Mouse (Mus musculus) adrenal gland, postnatal 14 days (tissue): Measurements from ENCODE around the gene Ube2v1. TPM values are rescaled to one million over a fixed set of nuclear protein-coding genes. Genes with fewer than 3 reads are reported as not detected.
A peak's percentile ranks its signal among the peaks of the same experiment; 100 is the strongest.

Source experiments
- DNase-seq: peaks from one replicate; pipeline ENCODE4 v3.0.0; 2021; ENCODE audit warnings: mixed read lengths
- long read RNA-seq, 2 experiments: library from polyadenylated mRNA; stranded (forward); transcript quantifications; one replicate each; pipeline ENCODE4 v2.0.0; 2021
- total RNA-seq: library from RNA; stranded (reverse); gene quantifications from 2 replicates; pipeline ENCODE4 v1.2.3, GENCODE M21; 2021

Gene Ube2v1
- total RNA-seq = 172 and 174 TPM in 2 replicates
- long read RNA-seq, experiment 1, transcript Ube2v1-201 (3 exons, 1,586 nt) = minor isoform, 6 of 326 reads
- long read RNA-seq, experiment 1, transcript Ube2v1-202 (4 exons, 2,041 nt) = major isoform, 288 of 326 reads
- long read RNA-seq, experiment 1, transcript Ube2v1-207 (5 exons, 924 nt) = minor isoform, 17 of 326 reads
- long read RNA-seq, experiment 1, partial matches to known transcripts = 2 of 326 reads
- long read RNA-seq, experiment 1, other reads (novel, unspliced or antisense) = 10 of 326 reads
- long read RNA-seq, experiment 2, transcript Ube2v1-202 (4 exons, 2,041 nt) = major isoform, 208 of 227 reads
- long read RNA-seq, experiment 2, transcript Ube2v1-207 (5 exons, 924 nt) = minor isoform, 10 of 227 reads
- long read RNA-seq, experiment 2, partial matches to known transcripts = 0 of 227 reads
- long read RNA-seq, experiment 2, other reads (novel, unspliced or antisense) = 5 of 227 reads

DNA sequence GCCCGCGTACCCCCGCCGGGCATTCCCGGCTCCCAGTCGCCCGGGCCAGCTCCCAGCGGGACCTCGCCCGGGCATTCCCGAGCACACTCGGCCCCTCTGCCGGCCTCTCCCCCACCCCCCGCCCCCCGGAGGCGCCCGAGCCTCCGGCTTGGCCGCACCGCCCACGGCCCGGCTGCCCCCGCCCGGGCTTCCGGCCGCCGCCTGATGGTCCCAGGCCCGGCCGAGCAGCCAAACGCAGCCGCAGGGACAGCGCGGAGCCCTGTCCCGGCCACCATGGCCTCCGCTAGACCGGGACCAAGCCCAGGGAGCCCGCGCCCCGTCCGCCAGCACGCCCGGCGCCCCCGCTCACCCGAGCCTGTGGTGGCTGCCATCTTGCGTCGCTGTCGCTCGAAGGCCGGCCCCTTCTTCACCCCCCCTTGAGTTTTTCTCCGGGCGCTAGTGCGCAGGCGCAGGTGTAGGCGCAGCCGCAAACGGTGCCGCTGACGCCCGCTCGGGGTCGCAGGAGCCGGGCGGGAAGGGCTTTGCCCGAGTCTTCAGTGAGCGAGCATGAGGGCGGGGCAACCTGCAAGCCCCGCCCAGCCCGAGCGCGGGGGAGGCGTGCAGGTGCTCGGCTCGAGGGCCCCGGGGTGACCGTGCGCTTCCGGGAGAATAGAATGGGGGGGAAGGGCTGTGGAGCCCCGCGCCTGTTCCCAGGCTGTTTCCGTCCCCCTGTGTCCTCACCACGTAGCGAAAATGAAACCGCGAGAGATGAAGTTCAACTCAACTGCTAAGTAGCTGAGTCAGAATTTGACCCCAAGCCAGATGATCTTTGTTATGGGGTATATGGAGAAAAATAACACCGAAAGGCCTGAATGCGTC is at the start of gene Ube2v1:
Gene Ube2v1, minus strand, starts transcription at position 505 of the 858 bp plus-strand sequence.
- DNase-seq = peak; percentile 98

DNA sequence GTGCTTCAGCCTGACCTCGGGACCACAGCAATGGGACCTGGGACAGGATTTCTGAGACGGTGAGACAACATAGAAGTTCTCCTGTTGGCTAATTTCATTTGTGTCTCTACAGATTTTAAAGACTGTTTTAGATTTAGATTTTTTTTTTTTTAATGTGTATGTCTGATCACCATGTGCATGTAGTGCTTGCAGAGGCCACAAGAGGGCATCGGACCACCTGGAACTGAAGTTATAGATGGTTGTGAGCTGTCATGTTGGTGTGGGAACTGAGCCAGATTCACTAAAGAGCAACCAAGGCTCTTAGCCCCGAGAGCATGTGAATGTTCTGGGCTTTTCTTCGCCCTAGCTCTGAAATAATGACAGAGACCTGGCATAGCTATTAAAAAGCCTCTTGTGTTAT is 48.8 kb upstream of the Ube2v1 start:
- DNase-seq = peak; percentile 80

DNA sequence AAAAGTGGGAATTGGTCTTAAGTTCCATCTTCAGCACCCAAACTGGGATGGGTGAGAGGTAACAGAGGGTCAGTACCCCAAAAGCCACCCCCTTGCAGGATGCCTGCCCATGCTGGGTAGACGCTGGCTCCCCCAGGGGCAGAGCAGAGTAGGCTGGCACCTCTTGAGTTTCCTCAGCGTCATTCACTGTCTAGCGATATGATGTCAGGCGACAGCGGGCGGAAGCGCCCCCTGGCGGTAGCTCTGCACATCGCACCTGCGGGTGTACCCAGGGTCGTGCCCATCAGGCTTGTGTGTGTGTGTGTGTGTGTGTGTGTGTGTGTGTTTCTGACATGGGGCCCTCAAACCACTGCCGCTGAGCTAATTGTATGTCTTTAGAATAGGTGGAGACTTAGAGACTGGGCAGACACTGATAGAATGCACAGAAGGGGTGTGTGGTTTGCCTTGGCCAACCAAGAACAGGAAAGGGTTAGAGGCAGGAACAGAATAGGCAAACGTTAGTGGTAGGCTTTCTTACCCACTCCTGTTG is 48.1 kb upstream of the Ube2v1 start:
- peak; percentile 92 for DNase-seq

DNA sequence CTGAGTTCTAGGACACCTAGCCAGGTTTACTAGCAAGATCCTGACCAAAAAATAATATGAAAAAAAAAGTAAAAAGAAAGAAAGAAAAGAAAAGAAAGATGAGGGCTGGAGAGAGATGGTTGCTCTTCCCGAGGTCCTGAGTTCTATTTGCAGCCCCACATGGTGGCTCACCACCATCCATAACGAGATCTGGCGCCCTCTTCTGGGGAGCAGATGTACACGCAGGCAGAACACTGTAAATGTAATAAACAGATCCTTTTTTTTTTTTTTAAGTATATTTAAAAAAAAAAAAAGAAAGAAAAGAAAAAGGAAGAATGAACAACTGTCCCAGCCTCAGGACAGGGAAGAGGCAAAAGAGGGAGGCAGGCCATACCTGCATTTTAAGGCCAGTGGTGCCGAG is 46.7 kb upstream of the Ube2v1 start:
- DNase-seq = no peak

DNA sequence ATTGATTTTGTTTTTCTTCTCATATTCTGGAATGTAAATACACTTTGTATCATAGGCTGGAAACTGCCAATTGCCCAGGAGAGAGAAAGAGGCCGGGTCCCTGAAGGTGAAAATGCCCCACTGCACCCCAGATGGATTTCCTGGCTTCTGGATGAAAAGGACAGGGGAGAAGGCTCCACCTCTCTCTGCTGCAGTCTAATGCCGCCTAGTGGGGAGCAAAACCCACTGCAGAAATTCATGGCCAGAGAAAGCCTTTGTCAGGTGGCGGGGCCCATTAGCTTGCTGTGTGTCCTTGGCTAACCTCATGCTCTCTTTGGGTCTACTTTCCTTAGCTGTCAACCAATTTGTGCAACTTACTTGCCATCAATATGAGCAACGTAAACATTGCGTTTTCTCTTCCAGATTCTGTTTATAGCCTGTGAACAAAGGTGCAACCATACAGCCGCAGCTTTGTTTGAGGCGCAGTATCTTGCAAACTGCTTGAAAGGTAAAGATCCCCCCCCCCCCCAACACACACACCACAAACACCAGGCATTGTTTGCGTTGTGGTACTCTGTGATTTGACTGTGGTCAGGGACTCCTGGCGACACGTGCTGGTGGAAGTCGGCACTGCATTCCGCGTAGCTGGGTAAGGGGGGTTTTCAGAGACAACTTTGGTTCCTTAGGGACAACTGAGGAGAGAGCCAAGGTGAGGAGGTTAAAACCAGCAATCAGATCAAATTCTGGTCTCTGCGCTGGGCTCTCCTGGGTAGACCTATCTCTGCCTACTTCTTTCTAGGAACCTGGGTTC is 43.4 kb upstream of the Ube2v1 start:
- DNase-seq = peak; percentile 74

DNA sequence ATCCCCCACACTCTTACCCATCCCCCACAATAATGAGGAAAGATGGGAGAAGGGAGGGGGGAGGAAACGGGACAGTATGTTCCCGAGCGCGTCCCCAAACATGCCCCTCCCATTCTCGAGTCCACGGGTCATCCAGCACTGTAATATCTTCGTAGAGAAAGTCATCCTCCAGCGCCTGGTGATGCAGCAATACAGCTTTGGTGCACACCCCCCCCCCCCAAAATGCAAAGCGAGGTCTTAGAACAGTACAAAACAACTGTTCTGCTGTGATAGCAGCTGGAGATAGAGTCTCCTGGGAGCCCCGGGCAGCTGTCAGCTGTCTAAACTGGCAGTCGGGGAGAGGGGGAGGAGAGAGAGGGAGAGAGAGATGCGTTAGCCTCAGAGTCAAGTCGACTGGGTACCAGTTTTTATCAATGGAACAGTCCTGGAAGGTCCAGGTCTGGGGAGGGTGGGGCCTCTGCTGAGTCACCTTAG is 40.4 kb upstream of the Ube2v1 start:
- peak; percentile 39 for DNase-seq

DNA sequence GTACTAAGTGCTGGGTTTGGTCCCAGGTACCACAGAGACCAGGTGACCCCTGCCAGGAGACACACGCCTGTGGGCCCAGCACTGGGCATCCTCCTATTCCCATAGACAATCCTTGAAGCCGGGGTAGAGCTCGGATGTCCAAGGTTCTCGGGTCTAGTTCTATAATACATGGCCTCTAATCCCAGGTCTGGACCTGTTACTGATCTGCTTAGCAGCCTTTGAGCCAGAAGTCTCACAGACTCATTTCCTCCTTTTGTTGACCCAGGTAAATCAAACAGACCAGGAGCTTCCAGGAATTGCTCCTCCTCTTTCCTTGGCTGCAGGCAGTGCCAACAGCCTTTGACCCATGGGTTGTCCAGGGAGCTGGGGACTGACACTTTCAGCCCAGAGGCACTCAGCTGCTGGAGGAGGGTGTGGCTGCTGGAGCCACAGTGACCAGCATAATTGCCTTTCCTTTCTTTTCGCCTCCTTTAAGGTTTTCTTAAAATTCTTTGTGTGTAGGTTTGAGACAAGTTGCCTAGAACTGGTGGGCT is 39.3 kb upstream of the Ube2v1 start:
- DNase-seq = no peak

DNA sequence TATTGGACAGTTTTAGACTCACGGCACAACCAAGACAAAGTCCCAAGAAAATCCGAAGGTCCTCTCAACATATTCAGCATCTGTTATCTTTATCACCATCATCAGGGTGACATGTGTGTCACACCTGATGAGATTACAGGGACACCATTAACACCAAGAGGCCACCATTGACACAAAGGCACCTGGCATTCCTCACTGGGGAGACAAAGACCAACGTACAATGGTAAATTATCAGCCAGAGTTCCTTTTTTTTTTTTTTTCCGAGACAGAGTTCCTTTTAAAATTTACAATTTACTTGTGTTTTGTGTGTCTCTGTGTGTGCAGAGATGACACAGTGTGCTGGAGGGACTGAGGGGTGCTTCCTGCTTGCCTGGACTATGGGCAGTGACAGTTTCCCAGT is 37.5 kb upstream of the Ube2v1 start:
- no peak for DNase-seq

DNA sequence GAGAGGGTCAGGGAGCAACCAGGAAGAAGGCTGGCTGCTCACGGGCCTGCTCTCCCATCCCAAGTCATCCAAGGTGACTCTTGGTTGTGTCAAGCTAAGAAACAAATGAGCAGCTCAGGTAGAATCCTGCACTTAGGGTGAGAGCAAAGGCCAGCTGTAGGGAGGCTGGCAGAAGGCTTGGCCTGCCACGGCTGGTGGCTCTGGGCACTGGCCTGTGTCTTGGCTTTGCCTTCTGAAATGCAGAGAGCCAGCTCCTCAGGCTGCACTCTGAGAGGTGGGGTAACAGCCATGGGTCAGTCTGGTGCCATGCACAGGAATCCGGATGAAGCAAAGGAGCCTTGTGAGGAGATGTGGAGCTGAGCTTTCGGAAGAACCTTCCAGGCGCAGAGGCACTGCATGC is 36.5 kb upstream of the Ube2v1 start:
- no peak for DNase-seq

DNA sequence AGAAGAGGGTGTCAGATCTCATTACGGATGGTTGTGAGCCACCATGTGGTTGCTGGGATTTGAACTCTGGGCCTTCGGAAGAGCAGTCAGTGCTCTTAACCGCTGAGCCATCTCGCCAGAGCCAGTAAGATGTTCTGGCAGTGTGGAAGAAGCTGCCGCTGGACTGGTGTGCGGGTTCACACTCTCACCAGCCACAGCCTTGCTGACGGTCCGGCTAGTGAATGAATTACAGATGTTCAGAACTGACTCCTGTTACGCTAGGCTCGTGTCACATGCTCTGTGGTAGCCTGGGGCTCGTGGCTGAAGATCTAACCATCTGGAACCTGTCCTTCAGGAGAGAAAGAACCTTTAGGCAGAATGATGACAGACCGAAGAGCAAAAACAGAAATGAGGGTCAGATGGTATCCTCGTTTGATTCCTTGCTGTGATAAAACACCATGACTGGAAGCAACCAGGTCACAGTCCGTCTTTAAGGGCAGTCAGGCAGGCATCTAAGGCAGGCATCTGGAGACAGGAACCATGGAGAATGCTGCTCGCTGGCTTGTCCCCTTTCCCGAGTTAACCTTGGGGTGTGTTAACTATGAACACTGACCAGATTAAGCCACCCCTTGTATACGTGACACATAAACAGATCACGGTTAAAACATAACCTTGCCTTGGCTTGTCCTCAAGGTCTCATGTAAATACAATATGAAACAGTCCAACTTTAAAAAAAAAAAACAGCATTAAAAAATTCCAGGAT is 34.2 kb upstream of the Ube2v1 start:
- DNase-seq = no peak

DNA sequence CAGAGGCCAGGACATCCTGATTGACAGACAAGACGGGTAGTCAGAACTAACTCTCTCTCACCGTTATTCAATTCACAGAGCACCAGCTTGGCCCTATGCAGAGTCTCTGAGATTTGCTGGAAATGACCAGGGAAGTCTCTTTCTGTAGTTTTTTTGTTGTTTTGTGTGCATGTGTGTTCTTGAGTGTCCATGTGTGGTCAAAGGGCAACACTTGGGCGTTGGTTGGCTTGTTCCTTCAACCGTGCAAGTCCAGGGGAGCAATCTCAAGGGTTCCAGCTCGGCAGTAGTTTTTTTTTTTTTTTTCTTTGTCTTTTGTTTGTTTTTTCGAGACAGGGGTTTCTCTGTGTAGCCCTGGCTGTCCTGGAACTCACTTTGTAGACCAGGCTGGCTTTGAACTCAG is 30.8 kb upstream of the Ube2v1 start:
- no peak for DNase-seq

DNA sequence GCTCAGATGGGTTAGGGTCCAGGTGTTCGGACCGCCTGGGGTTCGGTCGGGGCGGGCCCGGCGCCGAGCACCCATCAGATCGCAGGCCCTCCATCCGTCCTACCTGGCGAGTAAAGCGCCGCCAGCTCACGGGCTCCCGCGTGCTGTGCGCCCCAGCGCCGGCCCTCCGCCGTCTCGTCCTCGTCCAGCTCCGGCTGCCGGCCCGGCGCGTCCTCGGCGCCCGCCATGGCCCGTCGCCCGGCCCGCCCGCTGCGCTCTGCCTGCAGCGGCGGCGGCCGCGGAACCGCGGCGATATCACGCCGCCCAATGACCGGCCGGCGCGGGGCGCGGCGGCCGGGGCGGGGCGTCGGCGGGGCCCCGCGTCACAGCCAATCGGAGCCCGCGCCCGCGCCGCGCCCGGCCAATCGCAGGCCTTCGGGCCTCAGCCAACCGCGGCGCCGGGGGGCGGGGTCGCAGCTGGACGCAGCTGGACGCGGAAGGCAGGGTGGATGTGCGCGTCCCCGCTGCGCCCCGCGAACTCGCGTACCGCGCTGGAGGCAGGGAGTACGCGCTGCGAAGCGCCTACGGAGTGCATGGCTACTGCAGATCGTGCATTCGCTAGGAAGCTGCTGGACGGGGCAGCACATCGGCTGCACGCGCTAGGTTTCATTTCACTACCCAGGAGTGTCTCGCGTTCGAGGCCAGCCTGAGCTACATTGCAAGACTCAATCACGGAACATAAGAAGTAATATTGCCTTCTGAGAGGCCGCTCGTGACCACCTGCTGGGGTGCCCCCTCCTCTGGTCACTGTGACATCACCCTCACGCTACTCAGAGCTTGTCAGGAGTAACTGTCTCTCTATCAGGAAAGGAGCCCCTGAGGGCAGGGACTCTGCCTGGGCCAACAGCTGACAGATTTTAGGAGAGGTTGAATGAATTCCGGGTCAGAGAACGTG is 29.6 kb upstream of the Ube2v1 start, which contains the start of gene Gm20431:
Gene Gm20431, minus strand, starts transcription at position 227 of the 934 bp plus-strand sequence.
- peak; percentile 99 for DNase-seq

DNA sequence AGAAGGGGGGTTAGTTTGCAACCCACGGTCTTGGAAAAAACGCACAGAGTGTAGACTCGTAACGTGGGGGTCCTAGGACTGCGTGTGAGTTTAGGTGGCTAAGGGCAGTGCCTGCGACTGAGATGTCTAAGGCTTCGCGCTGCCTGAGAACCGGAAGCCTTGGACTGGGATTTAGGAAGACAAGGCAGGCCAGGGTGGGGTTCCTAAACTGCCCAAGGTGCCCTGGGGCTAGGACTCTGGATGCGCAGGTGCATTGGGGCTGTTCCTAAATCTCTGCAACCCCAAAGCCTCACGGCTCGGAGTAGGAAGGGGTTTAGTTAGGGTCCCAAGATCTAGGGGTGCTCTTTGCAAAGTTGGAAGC is 28.7 kb upstream of the Ube2v1 start:
- peak; percentile 42 for DNase-seq

DNA sequence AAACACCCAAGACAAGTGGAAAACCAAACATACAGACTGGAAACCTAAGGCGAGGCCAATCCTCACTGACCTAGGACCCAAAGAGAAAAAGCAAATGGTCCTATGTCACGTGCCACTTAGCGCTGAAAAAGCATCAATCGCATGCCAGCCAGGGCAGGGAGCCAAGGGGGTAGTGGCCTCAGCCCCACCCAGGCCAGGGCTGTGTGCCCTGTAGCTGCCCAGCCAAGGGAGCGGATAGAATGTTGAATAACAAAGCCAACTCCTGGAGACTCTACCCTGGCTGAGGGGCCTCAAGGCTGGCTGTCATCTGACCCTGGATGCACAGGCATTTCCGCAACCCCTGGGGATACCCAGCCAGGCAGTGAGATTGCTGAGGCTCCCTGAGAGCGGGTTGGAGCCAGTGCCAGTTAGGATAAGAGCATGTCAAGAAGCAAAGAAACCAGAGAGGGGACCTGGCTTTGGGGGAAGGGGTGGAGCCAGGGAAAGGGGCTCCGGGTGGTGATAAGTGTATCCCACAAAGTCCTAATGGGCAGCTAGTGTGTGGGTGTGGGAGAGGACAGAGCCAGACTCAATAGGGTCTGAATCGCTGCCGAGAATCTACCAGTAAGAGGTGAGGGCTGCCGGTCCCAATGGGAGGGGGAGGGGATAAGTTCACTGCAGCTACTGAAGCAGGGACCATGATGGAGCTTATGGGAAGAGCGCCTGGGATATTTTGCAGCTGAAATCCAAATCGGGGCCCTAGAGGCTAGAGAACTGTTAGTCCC is 28.1 kb upstream of the Ube2v1 start:
- DNase-seq = peak; percentile 84

DNA sequence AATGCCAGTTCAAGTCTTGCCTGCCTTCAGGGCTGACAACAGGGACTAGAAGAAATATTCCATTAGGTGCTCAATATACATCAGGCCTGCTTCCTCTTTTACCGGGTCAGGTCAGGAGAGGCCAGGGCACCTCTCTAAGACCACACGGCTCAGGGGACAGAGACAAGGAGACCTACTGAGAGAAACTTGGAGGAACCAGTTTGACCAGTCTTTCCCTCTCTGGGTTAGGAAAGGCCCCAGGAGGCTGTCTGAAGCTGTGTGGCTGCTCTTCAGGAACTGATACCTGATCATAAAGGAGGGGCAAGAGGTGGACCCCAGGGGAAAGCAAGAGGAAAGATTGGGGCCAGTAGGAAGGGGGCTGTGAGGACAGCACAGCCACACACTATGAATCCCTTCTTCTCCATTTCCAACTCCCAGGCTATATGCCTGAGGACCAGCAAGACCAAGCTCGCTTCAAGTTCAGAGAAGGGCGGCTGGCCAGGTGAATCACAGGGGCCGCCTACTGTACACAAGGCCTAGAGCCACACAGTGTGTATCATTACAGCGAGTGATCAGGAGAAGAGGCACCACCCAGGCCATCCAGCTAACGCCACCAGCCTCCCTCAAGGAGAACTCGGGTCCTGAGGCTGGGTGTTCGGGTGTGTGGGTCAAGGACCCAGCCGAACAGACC is 27.4 kb upstream of the Ube2v1 start:
- no peak for DNase-seq

DNA sequence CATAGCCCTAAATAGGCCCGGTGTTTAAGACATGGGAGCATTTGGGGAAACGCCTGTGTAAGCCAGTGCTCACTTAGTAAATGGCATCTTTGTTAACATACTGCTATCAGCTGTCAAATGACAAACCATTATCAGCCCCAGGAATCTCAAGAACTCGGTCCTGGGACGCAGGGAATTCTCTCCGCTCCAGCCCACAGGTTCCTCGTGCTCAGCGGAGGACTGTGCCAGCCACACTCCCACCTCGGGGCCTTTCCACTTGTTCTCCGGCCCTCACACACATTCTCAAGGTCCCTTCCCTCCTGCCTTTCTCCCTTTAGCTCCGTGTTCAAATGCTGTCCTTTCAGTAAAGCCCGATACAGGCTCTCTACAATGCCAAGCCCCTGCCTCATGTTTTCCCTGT is 26.8 kb upstream of the Ube2v1 start:
- DNase-seq = no peak

DNA sequence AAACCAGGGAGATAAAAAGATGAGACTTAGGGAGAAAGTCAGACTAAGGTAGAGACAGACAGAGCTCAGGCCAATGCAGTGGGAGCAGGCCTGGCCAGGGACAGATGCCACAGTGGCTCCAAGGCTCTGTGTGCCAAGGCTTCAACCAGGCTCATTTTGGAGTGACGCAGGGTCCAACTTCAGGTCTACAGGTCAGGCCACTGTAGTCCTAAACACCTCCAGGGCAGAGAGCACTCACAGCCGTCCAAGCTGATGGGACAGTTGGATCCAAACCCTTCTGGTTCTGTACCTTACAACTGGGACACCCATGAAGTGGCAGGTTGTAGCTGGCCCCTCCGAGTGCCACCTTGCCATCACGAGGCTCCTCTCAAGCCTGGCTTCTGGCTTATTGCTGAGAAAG is 26.1 kb upstream of the Ube2v1 start:
- no peak for DNase-seq
